Mouse (Mus musculus): ENCODE results near the gene Rplp1.

GRCm38 (mm10) chr9:61954707-61955106 lies 40.4 kb upstream of the Rplp1 start:
- TF ChIP-seq POLR2A (IDR thresholded peaks at IDR 0.05; ENCODE audit: extremely low read depth, insufficient read depth, low read length) (no peak), CTCF (IDR thresholded peaks at IDR 0.05; ENCODE audit: low read depth, low read length) (no peak)

Data from liver, adult 2 months (tissue).